Mouse (Mus musculus): ENCODE measurements around the gene Mrm1.
A peak's percentile ranks its signal among the peaks of the same experiment; 100 is the strongest.

The Mrm1 gene

GRCm38 (mm10) chr11:84804373-84804772, 14.9 kb downstream of the Mrm1 start:
- no peak for DNase-seq

- peak; percentile 78 for DNase-seq
These were observed 21.5 kb downstream of the Mrm1 start for GRCm38 (mm10) chr11:84797627-84798353.

- DNase-seq = no peak
These were observed 22.3 kb downstream of the Mrm1 start for GRCm38 (mm10) chr11:84797026-84797425.

DNA sequence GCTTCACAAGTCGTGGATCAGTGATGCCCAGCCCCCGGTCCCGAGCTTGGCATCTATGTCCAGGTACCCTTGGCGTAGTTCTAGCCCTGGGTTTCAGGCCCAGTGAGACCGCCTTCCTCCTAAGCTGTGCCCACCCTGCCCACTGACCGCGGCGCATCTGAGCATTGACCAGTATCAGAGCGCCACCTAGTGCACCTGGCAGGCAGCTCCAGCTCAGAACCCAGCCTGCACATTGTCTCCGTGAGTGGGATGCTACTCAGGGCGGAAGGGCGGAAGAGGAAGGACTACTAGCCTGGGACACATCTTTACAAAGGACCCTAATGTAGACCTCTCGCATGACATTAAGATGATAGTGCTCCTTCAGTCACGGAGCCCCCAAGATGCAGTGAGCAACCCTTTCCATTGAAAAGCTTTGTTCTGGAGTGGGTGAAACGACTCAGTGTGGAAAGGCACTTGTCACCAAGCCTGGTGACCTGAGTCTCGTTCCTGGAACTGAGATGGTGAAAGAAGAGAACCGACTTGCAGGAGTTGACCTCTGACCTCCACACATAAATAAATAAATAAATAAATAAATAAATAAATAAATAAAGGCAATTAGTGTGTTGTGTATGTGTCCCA, 24.7 kb downstream of the Mrm1 start:
- DNase-seq = peak; percentile 65

GRCm38 (mm10) chr11:84793545-84793944, 25.8 kb downstream of the Mrm1 start:
- DNase-seq = no peak

DNA sequence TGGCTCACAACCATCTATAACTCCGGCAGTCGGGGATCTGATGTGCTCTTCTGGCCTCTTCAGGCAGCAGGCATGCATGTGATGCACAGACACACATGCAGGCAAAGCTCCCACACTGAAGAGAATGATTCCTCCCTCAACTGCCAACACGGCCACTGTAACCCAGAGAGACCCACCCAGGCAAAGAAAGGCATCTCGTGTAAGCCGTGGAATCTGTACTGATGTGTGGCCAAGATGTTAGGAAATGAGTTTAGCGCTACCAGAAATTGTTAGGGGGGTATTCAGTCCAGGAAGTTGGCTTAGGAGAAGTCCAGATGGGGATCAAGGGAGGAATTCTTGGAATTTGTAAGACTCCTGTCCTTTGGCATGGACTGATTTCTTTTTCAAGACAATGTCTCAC, 28.9 kb downstream of the Mrm1 start:
- no peak for DNase-seq

DNA sequence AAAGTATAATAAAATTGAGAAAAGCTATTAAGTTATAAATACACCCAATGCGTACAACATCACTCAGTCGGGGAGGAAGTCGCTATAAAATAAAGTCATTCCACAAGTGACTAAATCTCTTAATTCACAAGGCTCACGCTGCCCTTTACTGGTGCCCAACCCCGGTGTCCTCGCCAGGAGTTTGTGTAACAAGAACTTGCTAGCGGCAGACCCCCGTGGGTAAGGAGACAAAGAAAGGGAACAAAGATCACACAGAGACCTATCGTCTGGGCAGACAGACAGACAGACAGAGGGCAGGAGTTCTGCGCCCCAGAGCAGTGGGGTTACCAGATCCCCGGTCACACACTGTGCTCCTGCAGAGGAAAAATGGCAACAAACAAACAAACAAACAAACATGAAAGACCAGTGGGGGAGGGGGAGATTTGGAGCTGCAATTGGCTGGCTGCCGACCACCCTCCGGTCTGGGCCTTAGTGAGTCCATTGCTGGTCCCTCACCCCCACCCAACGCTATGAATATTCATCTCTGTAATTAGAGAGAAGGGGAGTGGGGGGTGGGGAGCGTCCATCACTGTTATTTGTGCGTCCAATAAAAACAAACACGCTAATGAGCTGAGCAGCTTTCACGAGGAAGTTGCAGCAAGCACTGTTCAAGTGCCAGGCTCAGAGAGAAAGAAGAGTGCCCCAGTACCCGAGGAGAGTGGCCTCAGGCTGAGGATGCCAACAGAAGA, 39.0 kb downstream of the Mrm1 start:
- DNase-seq = no peak

GRCm38 (mm10) chr11:84775560-84775959, 43.8 kb downstream of the Mrm1 start:
- DNase-seq = no peak

GRCm38 (mm10) chr11:84774870-84775514, 44.3 kb downstream of the Mrm1 start:
- DNase-seq = no peak

GRCm38 (mm10) chr11:84767898-84768297, 51.4 kb downstream of the Mrm1 start:
- DNase-seq = no peak

- no peak for DNase-seq
These were observed 54.2 kb downstream of the Mrm1 start for GRCm38 (mm10) chr11:84765125-84765524.

DNA sequence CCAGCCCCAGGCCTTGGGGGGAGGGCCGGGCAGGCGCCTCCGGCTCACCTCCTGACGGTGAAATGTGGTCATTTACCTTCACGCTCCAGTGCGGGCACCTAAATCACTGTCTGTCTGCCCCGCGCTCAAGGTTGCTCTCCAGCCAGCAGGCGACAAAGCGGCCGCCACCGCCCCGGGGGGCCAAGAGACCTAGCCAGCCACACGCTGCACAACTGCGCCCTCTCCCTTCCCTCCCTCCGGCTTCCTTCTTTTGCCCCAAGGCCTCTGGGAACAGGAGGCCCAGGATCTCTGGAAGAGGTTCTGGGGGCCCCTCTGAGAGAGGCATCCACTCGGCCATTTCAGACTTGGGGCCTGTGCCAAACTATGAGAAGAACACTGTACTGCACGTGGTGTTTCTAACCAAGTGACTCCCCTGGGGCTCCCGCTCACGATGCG, 54.8 kb downstream of the Mrm1 start:
- DNase-seq = peak; percentile 54

DNA sequence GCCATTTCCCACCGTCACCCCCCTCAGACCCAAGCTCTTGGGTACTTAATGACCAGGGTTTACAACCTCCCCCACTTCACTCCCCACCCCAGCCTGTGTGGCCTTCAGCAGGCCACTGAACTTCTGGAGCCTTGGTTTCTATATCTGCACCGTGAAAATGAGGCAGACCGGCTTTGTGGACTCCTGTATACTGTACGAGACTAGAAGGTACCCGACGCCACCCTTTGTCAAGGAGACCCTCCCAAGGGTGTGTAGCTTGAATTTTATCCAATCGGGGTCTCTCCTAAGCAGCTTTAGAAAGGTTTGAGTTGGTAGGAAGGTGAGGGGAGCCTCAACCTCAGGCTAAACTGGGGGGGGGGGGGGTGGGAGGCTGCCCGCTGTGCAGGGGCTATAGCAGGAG, 55.2 kb downstream of the Mrm1 start:
- DNase-seq = no peak
